Mouse (Mus musculus) G1E (cell line): Measurements from ENCODE around the gene Gm2244. TPM values are rescaled to one million over a fixed set of nuclear protein-coding genes. Genes with fewer than 3 reads are reported as not detected.
"Not testable (repeated sequence)": the region's sequence is repeated elsewhere in the genome, so short reads cannot be mapped to it uniquely, and the experiment has no call there.

Experiments
- ATAC-seq: 2 replicates; pipeline ENCODE4 v1.8.0; 2016; ENCODE audit warnings: mild to moderate bottlenecking; ENCODE audit not compliant: insufficient number of reproducible peaks, poor library complexity, low FRiP score, severe bottlenecking; ENCODE audit errors: extremely low read depth
- DNase-seq: peaks from one replicate; pipeline ENCODE4 v3.0.0; 2012; ENCODE audit warnings: low spot score
- H3K27me3 ChIP-seq: 2 replicates; pipeline ENCODE4 v1.6.1; 2012; ENCODE audit warnings: mild to moderate bottlenecking, low read length, inconsistent platforms; ENCODE audit not compliant: insufficient read depth
- H3K36me3 ChIP-seq: replicated peaks from 2 replicates; pipeline ENCODE3; 2012; ENCODE audit warnings: mild to moderate bottlenecking, inconsistent platforms
- H3K4me1 ChIP-seq: 2 replicates; pipeline ENCODE4 v1.6.1; 2012; ENCODE audit warnings: low read depth, low read length, inconsistent platforms, mixed read lengths; ENCODE audit not compliant: insufficient read depth
- H3K4me3 ChIP-seq: 2 replicates; pipeline ENCODE4 v1.5.1; 2012; ENCODE audit warnings: low read depth, mild to moderate bottlenecking, inconsistent platforms, low read length, moderate library complexity, mixed read lengths
- H3K9me3 ChIP-seq: replicated peaks from 2 replicates; pipeline ENCODE4 v1.6.1; 2012; ENCODE audit warnings: inconsistent platforms
- polyA plus RNA-seq: library from polyadenylated mRNA; stranded (reverse); fragments of >175 nt; gene quantifications from 2 replicates; pipeline ENCODE4 v1.2.3, GENCODE M21; 2012
- total RNA-seq, 2 experiments: library from RNA; stranded (forward) in 1 of 2; stranded (reverse) in 1 of 2; fragments of 200-1000 nt in 1 of 2; fragments of >200 nt in 1 of 2; fragmentation: Nextera tagmentation in 1 of 2; gene quantifications; 2 replicates each; pipeline ENCODE4 v1.2.3; 2014 to 2017

Gm2244 gene
- not detected in 2 replicates for total RNA-seq (2014; fragmentation: Nextera tagmentation)
- 0.27 TPM in 1 of 2 replicates, not detected in the other for total RNA-seq (2017)
- polyA plus RNA-seq, result not detected in 2 replicates

DNA sequence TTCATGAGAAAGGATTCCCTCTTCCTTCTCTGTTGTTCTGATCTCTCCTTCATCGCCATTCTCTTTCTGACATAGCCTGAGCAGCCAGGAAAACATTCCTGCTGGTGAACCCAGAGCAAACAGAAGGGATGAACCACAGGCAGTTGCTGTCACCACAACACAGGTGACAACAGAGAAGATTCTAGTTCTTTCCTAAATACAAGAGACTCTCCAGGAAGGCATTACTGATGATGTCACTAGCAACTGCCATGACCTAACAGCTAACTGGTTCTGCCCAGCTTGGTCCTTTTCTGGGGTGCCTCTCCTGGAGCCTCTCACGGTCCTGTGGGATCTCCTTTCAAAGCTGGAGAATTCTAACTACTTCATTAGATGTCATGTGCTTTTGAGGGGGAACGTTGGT lies at the start of gene Gm2244:
Gm2244 (minus strand) TSS at position 101 of the 400 bp plus-strand sequence.
- H3K36me3 ChIP-seq, H3K4me3 ChIP-seq, DNase-seq, H3K9me3 ChIP-seq, ATAC-seq, H3K4me1 ChIP-seq, H3K27me3 ChIP-seq: not testable (repeated sequence)

DNA sequence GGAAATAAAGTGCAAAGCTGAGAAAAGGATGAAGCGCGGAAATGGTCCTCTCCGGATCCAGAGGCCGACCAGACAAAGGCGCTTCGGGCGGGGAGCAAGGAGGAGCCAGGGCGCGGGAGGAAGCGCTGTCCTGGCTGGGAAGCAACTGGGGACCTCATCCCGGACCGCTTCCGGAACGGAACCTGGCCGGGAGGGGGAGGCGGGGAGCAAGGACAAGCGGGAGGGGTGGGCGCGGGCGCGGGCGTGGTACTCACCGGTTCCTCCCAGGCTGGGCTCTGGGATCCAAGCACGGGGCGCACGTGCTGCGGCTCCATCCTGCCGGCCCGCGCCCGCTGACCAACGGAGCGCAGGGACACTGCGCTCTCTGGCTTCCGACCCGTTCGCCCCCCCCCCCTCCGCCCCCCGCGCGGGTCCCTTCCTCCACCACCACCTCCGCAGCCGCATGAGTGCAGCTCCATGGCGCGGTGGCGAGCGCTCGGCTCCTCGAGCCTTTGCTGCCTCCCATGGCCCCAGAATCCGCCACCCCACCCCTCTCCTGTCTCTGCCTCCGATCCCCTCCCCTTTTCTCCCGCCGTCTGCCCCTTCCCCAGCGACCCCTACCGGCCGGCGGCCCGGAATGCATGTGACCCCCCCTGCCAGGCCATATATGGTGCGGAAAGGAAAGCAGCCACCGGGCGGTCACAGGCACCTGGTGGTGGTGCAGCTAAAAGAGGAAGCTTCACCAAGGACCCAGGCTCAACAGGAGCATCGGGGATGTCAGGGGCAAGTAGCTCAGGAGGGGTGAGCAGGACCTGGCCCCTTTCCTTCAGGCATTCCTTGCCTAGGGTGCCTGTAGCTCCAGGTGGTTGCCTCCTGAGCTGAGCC lies 35.3 kb upstream of the Gm2244 start, which contains the start of gene Gm2237:
Gm2237 (minus strand) TSS at position 332 of the 864 bp plus-strand sequence.
- H3K9me3 ChIP-seq, DNase-seq, H3K4me3 ChIP-seq, H3K27me3 ChIP-seq, H3K4me1 ChIP-seq, ATAC-seq, H3K36me3 ChIP-seq: not testable (repeated sequence)

Other genes with a start within 250 kb of the Gm2244 start
- gene Gm21738, start 131.0 kb downstream of the Gm2244 start, total RNA-seq (2014; fragmentation: Nextera tagmentation), result 13.5 and 17.1 TPM in 2 replicates
- gene Gm21738, start 131.0 kb downstream of the Gm2244 start, total RNA-seq (2017), result 334 and 384 TPM in 2 replicates
- 0.81 and 2.0 TPM in 2 replicates for gene Gm21738, start 131.0 kb downstream of the Gm2244 start, polyA plus RNA-seq
- not detected in 2 replicates for gene Gm2237, start 35.2 kb upstream of the Gm2244 start, total RNA-seq (2014; fragmentation: Nextera tagmentation)
- 0.16 and 0.17 TPM in 2 replicates for gene Gm2237, start 35.2 kb upstream of the Gm2244 start, total RNA-seq (2017)
- not detected in 2 replicates for gene Gm2237, start 35.2 kb upstream of the Gm2244 start, polyA plus RNA-seq
- gene Gm5458, start 52.6 kb upstream of the Gm2244 start, total RNA-seq (2014; fragmentation: Nextera tagmentation), result not detected in 2 replicates
- 0.16 TPM in 1 of 2 replicates, not detected in the other for gene Gm5458, start 52.6 kb upstream of the Gm2244 start, total RNA-seq (2017)
- not detected in 2 replicates for gene Gm5458, start 52.6 kb upstream of the Gm2244 start, polyA plus RNA-seq
- gene Nid2, start 201.3 kb upstream of the Gm2244 start, total RNA-seq (2014; fragmentation: Nextera tagmentation), result not detected in 2 replicates
- gene Nid2, start 201.3 kb upstream of the Gm2244 start, total RNA-seq (2017), result 0.06 and 0.33 TPM in 2 replicates
- 0.02 and 0.08 TPM in 2 replicates for gene Nid2, start 201.3 kb upstream of the Gm2244 start, polyA plus RNA-seq